Mouse (Mus musculus) heart, embryonic 11.5 days (tissue): ENCODE results near the gene C1ql2. TPM values are rescaled to one million over a fixed set of nuclear protein-coding genes. Genes with fewer than 3 reads are reported as not detected.

ENCODE experiments used
- ATAC-seq: fragments of 200-750 bp; cut with Nextera tagmentation; replicated peaks from 2 replicates; pipeline ENCODE4 v1.8.0; 2017; ENCODE audit warnings: moderate library complexity; ENCODE audit not compliant: insufficient number of reproducible peaks, low FRiP score, low TSS enrichment
- H3K27ac ChIP-seq: fragments of 300-500 bp; sonication (generic); 2 replicates; pipeline ENCODE4 v1.5.1; 2014; ENCODE audit warnings: mild to moderate bottlenecking, low read depth, low read length
- H3K27me3 ChIP-seq: fragments of 300-500 bp; sonication (generic); 2 replicates; pipeline ENCODE4 v1.6.1; 2014; ENCODE audit warnings: mild to moderate bottlenecking, low read length, mixed read lengths; ENCODE audit not compliant: control insufficient read depth, insufficient read depth
- H3K36me3 ChIP-seq: fragments of 300-500 bp; sonication (generic); 2 replicates; pipeline ENCODE4 v1.6.1; 2014; ENCODE audit warnings: mild to moderate bottlenecking, low read length, moderate library complexity, mixed read lengths; ENCODE audit not compliant: control insufficient read depth, insufficient read depth
- H3K4me1 ChIP-seq: fragments of 300-500 bp; sonication (generic); 2 replicates; pipeline ENCODE4 v1.6.1; 2014; ENCODE audit warnings: low read length; ENCODE audit not compliant: control insufficient read depth, insufficient read depth
- H3K4me2 ChIP-seq: fragments of 300-500 bp; sonication (generic); 2 replicates; pipeline ENCODE4 v1.6.1; 2014; ENCODE audit warnings: mild to moderate bottlenecking, moderate library complexity
- H3K4me3 ChIP-seq: fragments of 300-500 bp; sonication (generic); 2 replicates; pipeline ENCODE4 v1.5.1; 2014; ENCODE audit warnings: low read depth, low read length
- H3K9ac ChIP-seq: fragments of 300-500 bp; sonication (generic); 2 replicates; pipeline ENCODE4 v1.6.1; 2014; ENCODE audit warnings: mild to moderate bottlenecking, low read depth, low read length, moderate library complexity
- H3K9me3 ChIP-seq: fragments of 300-500 bp; sonication (generic); replicated peaks from 2 replicates; pipeline ENCODE4 v1.6.1; 2016; ENCODE audit warnings: low read length; ENCODE audit not compliant: control insufficient read depth
- WGBS: fragments of 180-500 bp; shearing (Covaris S2); extraction: QIAGEN DNeasy Blood & Tissue Kit; methylation state at CpG from one replicate; pipeline ENCODE4 v1.1.7; 2014; ENCODE audit not compliant: insufficient replicate concordance; 5-methylcytosine and 5-hydroxymethylcytosine counted together
- polyA plus RNA-seq: library from polyadenylated mRNA; unstranded; fragments of >200 nt; fragmentation: Nextera tagmentation; extraction: Ambion mirVana; gene quantifications from 2 replicates; pipeline ENCODE4 v1.2.1, GENCODE M21; 2014

Gene C1ql2
- polyA plus RNA-seq, 1 experiment from 2014 or later = not detected

- Histone ChIP-seq H3K27ac (no peak overlapping the region), H3K27me3 (no peaks in the 10 kb centered on the region), H3K9ac (peak overlapping the region; percentile 59; the same call in 1 of the 2 replicates), H3K4me2 (peak overlapping the region; percentile 51), H3K4me1 (0 out of 2 replicates have a peak, but pooled peaks cover 4% of the 10 kb centered on the region), H3K4me3 (peak overlapping the region; percentile 38), H3K36me3 (no peaks in the 10 kb centered on the region), H3K9me3 (no peaks in the 10 kb centered on the region)
- ATAC-seq = peak; percentile 49; the same call in 1 of the 2 replicates
- WGBS = 12% methylated on average over 16 of the region's 16 CpGs
Observed at GRCm38 (mm10) chr1:120357371-120358274, 17.2 kb downstream of the C1ql2 start.

DNA sequence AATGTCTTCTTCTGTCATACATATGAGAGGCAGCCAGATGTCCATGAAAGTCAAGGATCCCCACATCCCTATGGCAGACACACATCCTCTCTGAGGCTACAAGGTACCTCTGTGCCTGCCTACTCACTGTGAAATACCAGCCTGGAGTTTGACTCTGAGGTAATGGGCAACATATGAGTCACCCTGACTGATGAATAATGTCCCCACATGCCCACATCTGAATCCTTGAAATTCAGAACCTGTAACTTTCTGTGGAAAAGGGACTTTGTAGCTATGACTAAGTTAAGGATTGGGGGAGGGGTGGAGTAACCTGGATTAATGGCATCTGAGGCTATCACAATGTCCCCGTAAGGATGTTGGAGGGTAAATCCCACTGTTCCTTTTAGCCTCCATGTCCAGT lies 23.3 kb downstream of the C1ql2 start:
- Histone ChIP-seq H3K4me2 (no peak overlapping the region), H3K36me3 (no peaks in the 10 kb centered on the region), H3K9me3 (no peaks in the 10 kb centered on the region), H3K27ac (no peak overlapping the region), H3K27me3 (no peaks in the 10 kb centered on the region), H3K4me3 (no peak overlapping the region), H3K9ac (no peak overlapping the region), H3K4me1 (no peaks in the 10 kb centered on the region)
- ATAC-seq = no peak
- WGBS = 56% methylated on average over 1 of the region's 1 CpGs

GRCm38 (mm10) chr1:120368138-120368537 lies 27.8 kb downstream of the C1ql2 start:
- 66% methylated on average over 3 of the region's 3 CpGs for WGBS
- no peak for ATAC-seq
- Histone ChIP-seq H3K36me3 (no peaks in the 10 kb centered on the region), H3K27ac (no peak overlapping the region), H3K9ac (no peak overlapping the region), H3K4me3 (no peak overlapping the region), H3K4me1 (no peaks in the 10 kb centered on the region), H3K9me3 (no peaks in the 10 kb centered on the region), H3K27me3 (no peaks in the 10 kb centered on the region), H3K4me2 (no peak overlapping the region)

DNA sequence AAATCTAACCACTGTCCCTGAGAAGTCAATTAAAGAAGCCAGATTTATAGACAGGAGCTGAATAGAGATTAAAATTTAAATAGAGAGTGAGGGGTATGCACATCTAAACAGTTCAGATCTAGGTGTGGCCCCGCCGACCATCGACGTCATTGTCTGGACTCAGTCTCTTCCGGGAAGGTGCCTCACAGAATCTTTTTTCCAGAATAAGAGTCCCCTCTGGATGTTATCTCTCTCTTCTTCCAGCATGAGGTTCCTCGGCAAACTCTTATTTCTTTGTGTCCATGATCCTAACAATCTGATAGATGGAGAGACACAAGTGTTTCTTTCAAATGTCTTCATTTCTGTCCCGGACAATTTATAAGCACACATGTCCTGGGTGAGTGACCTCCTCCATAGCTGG lies 33.7 kb downstream of the C1ql2 start:
- 72% methylated on average over 7 of the region's 7 CpGs for WGBS
- H3K27me3 ChIP-seq = no peaks in the 10 kb centered on the region
- H3K36me3 ChIP-seq = no peaks in the 10 kb centered on the region
- no peak for ATAC-seq
- H3K9ac ChIP-seq = no peak overlapping the region
- H3K4me2 ChIP-seq = no peak overlapping the region
- no peak overlapping the region for H3K27ac ChIP-seq
- no peaks in the 10 kb centered on the region for H3K9me3 ChIP-seq
- H3K4me3 ChIP-seq = no peak overlapping the region
- no peaks in the 10 kb centered on the region for H3K4me1 ChIP-seq

DNA sequence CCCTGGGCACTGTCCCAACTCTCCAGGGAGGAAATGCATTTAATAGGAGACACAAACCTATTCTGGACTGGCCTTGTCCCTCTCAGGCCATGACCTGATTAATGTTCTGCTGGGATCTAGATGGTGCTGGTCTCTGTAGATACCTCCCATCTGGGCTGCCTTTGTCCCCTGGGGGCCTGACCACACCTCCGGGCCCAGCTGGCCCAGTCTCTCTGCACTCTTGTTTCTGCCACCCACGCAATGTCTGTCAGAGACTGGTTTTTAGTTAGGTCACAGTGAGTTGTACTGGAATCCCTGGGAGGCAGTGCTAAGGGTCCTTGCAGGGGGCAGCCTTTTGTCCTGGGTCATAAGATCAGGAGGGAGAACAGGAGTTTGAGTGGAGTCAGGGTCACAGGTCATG lies 34.5 kb downstream of the C1ql2 start:
- no peak for ATAC-seq
- Histone ChIP-seq H3K4me3 (no peak overlapping the region), H3K9ac (no peak overlapping the region), H3K27me3 (no peaks in the 10 kb centered on the region), H3K36me3 (no peaks in the 10 kb centered on the region), H3K4me2 (no peak overlapping the region), H3K4me1 (no peaks in the 10 kb centered on the region), H3K27ac (no peak overlapping the region), H3K9me3 (no peaks in the 10 kb centered on the region)
- 72% methylated on average over 2 of the region's 2 CpGs for WGBS

DNA sequence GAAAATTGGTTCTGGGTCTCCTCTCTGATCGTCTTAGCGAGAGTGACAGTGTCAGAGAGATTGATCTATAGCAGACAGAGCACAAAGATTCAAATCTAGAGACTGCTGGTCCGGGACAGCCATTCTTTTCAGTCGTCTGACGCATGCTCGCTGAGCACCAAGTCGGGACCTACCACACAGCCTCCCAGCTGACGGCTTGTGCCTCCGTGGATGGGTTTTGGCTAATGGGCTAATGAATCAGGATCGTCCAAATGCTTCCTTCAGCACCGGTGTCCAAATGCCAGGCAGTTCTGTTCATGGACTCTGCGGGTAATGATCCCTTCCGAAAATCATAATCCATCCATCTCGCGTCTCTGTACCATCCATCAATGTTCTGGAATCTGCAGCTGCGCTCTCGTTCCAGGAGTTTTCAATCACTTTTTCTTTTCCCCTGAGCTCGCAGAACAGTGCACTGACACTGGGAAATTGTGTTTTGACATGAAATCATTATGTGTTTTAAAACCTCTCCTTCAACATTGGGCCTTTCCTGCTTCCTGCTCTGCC lies 44.7 kb downstream of the C1ql2 start:
- 76% methylated on average over 18 of the region's 18 CpGs for WGBS
- ATAC-seq = no peak

DNA sequence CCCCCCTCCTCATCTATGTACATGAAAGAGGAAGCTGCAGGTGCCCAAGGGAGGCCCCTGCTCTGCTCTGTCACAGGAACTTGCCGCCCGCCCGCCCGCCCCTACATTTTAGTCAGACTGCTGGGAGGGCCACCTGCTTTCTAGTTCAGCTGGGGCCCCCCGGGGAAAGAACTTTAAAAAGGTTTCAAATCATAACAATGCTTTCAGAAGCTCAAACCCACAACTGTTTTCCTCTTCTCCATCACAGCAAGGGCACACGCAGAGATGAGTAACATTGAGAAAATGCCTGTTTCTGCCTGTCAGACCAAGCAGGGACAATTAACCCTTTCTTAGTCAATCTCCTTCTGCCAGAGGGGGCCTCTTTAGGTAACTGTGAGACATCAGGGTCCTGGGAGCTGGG lies 49.4 kb downstream of the C1ql2 start:
- no peaks in the 10 kb centered on the region for H3K4me1 ChIP-seq
- no peak overlapping the region for H3K9ac ChIP-seq
- H3K36me3 ChIP-seq = no peaks in the 10 kb centered on the region
- no peaks in the 10 kb centered on the region for H3K27me3 ChIP-seq
- H3K4me3 ChIP-seq = no peak overlapping the region
- H3K27ac ChIP-seq = no peak overlapping the region
- H3K4me2 ChIP-seq = no peak overlapping the region
- no peak for ATAC-seq
- 45% methylated on average over 6 of the region's 6 CpGs for whole genome bisulfite sequencing
- H3K9me3 ChIP-seq = no peaks in the 10 kb centered on the region

More for the DNA sequence above, 44.7 kb downstream of the C1ql2 start:
- no peak overlapping the region for H3K27ac ChIP-seq
- H3K4me1 ChIP-seq = no peaks in the 10 kb centered on the region
- H3K36me3 ChIP-seq = no peaks in the 10 kb centered on the region
- H3K9me3 ChIP-seq = no peaks in the 10 kb centered on the region
- no peak overlapping the region for H3K9ac ChIP-seq
- no peak overlapping the region for H3K4me2 ChIP-seq
- no peak overlapping the region for H3K4me3 ChIP-seq
- H3K27me3 ChIP-seq = no peaks in the 10 kb centered on the region

GRCm38 (mm10) chr1:120390336-120390735 lies 50.0 kb downstream of the C1ql2 start:
- Histone ChIP-seq H3K9me3 (no peaks in the 10 kb centered on the region), H3K9ac (no peak overlapping the region), H3K27ac (no peak overlapping the region), H3K4me1 (no peaks in the 10 kb centered on the region), H3K27me3 (no peaks in the 10 kb centered on the region), H3K4me3 (no peak overlapping the region), H3K4me2 (no peak overlapping the region), H3K36me3 (no peaks in the 10 kb centered on the region)
- no peak for ATAC-seq
- 1% methylated on average over 11 of the region's 11 CpGs for WGBS
